Mouse (Mus musculus): Measurements from ENCODE around the gene Vps35l. TPM values are rescaled to one million over a fixed set of nuclear protein-coding genes. Genes with fewer than 3 reads are reported as not detected.

Vps35l gene
- polyA plus RNA-seq, 1 experiment from 2014 or later: 91.0 TPM

GRCm38 (mm10) chr7:118765604-118766003, 25.6 kb downstream of the Vps35l start:
- peaks cover 42% of the 10 kb centered on the region for H3K36me3 ChIP-seq (ENCODE audit: control insufficient read depth, insufficient read depth, low read length)
- peak; percentile 30 for ATAC-seq

GRCm38 (mm10) chr7:118766119-118766833, 26.2 kb downstream of the Vps35l start:
- WGBS: 50% methylated on average over 18 of the region's 18 CpGs
- DNase-seq (ENCODE audit: low spot score) (peak; percentile 95), ATAC-seq (peak; percentile 88)
- Histone ChIP-seq H3K36me3 (ENCODE audit: control insufficient read depth, insufficient read depth, low read length) (peaks cover 36% of the 10 kb centered on the region), H3K27me3 (replicated peaks; ENCODE audit: control insufficient read depth, insufficient read depth, low read length) (no peaks in the 10 kb centered on the region), H3K4me3 (ENCODE audit: low read depth, low read length) (no peak overlapping the region), H3K9me3 (replicated peaks; ENCODE audit: control insufficient read depth, low read length) (no peaks in the 10 kb centered on the region), H3K4me2 (ENCODE audit: low read length) (no peak overlapping the region), H3K27ac (ENCODE audit: low read depth, low read length) (no peak overlapping the region), H3K4me1 (ENCODE audit: control insufficient read depth, insufficient read depth, low read length) (no peaks in the 10 kb centered on the region), H3K9ac (ENCODE audit: low read length) (0 out of 2 replicates have a peak overlapping the region, but pooled peaks have one; percentile 32)

More at GRCm38 (mm10) chr7:118765604-118766003, 25.6 kb downstream of the Vps35l start:
- no peaks in the 10 kb centered on the region for H3K4me1 ChIP-seq (ENCODE audit: control insufficient read depth, insufficient read depth, low read length)
- 78% methylated on average over 8 of the region's 8 CpGs for WGBS
- no peak for DNase-seq (ENCODE audit: low spot score)
- no peak overlapping the region for H3K4me2 ChIP-seq (ENCODE audit: low read length)
- no peak overlapping the region for H3K4me3 ChIP-seq (ENCODE audit: low read depth, low read length)
- no peak overlapping the region for H3K9ac ChIP-seq (ENCODE audit: low read length)
- no peaks in the 10 kb centered on the region for H3K9me3 ChIP-seq (replicated peaks; ENCODE audit: control insufficient read depth, low read length)
- no peaks in the 10 kb centered on the region for H3K27me3 ChIP-seq (replicated peaks; ENCODE audit: control insufficient read depth, insufficient read depth, low read length)
- H3K27ac ChIP-seq (ENCODE audit: low read depth, low read length): peak overlapping the region; percentile 14; the same call in 1 of the 2 replicates

GRCm38 (mm10) chr7:118766834-118767224, 26.8 kb downstream of the Vps35l start:
- H3K9me3 ChIP-seq (replicated peaks; ENCODE audit: control insufficient read depth, low read length): no peaks in the 10 kb centered on the region
- no peak overlapping the region for H3K27ac ChIP-seq (ENCODE audit: low read depth, low read length)
- DNase-seq (ENCODE audit: low spot score): no peak
- ATAC-seq: no peak
- H3K9ac ChIP-seq (ENCODE audit: low read length): 0 out of 2 replicates have a peak overlapping the region, but pooled peaks have one; percentile 32
- no peaks in the 10 kb centered on the region for H3K4me1 ChIP-seq (ENCODE audit: control insufficient read depth, insufficient read depth, low read length)
- WGBS: 91% methylated on average over 5 of the region's 5 CpGs
- H3K4me3 ChIP-seq (ENCODE audit: low read depth, low read length): no peak overlapping the region
- peaks cover 30% of the 10 kb centered on the region for H3K36me3 ChIP-seq (ENCODE audit: control insufficient read depth, insufficient read depth, low read length)
- H3K27me3 ChIP-seq (replicated peaks; ENCODE audit: control insufficient read depth, insufficient read depth, low read length): no peaks in the 10 kb centered on the region
- no peak overlapping the region for H3K4me2 ChIP-seq (ENCODE audit: low read length)

- Histone ChIP-seq H3K9ac (ENCODE audit: low read length) (no peak overlapping the region), H3K36me3 (ENCODE audit: control insufficient read depth, insufficient read depth, low read length) (peaks cover 14% of the 10 kb centered on the region), H3K27ac (ENCODE audit: low read depth, low read length) (no peak overlapping the region), H3K4me1 (ENCODE audit: control insufficient read depth, insufficient read depth, low read length) (no peaks in the 10 kb centered on the region), H3K9me3 (replicated peaks; ENCODE audit: control insufficient read depth, low read length) (no peaks in the 10 kb centered on the region), H3K4me3 (ENCODE audit: low read depth, low read length) (no peak overlapping the region), H3K27me3 (replicated peaks; ENCODE audit: control insufficient read depth, insufficient read depth, low read length) (no peaks in the 10 kb centered on the region), H3K4me2 (ENCODE audit: low read length) (no peak overlapping the region)
- ATAC-seq (no peak), DNase-seq (ENCODE audit: low spot score) (no peak)
- WGBS: 88% methylated on average over 8 of the region's 8 CpGs
Measured at GRCm38 (mm10) chr7:118769208-118769607, 29.2 kb downstream of the Vps35l start.

GRCm38 (mm10) chr7:118769655-118770054, 29.6 kb downstream of the Vps35l start:
- Histone ChIP-seq H3K4me2 (ENCODE audit: low read length) (no peak overlapping the region), H3K27me3 (replicated peaks; ENCODE audit: control insufficient read depth, insufficient read depth, low read length) (no peaks in the 10 kb centered on the region), H3K9ac (ENCODE audit: low read length) (no peak overlapping the region), H3K4me1 (ENCODE audit: control insufficient read depth, insufficient read depth, low read length) (no peaks in the 10 kb centered on the region), H3K27ac (ENCODE audit: low read depth, low read length) (no peak overlapping the region), H3K36me3 (ENCODE audit: control insufficient read depth, insufficient read depth, low read length) (peaks cover 14% of the 10 kb centered on the region), H3K4me3 (ENCODE audit: low read depth, low read length) (no peak overlapping the region), H3K9me3 (replicated peaks; ENCODE audit: control insufficient read depth, low read length) (no peaks in the 10 kb centered on the region)
- 50% methylated on average over 1 of the region's 1 CpGs for WGBS
- no peak for DNase-seq (ENCODE audit: low spot score)
- no peak for ATAC-seq

GRCm38 (mm10) chr7:118773027-118773426, 33.0 kb downstream of the Vps35l start:
- DNase-seq (ENCODE audit: low spot score) (no peak), ATAC-seq (no peak)
- no peak overlapping the region for H3K4me2 ChIP-seq (ENCODE audit: low read length)
- no peak overlapping the region for H3K4me3 ChIP-seq (ENCODE audit: low read depth, low read length)
- H3K9ac ChIP-seq (ENCODE audit: low read length): no peak overlapping the region
- H3K4me1 ChIP-seq (ENCODE audit: control insufficient read depth, insufficient read depth, low read length): no peaks in the 10 kb centered on the region; the same call in 1 of the 2 replicates
- peaks cover 26% of the 10 kb centered on the region for H3K36me3 ChIP-seq (ENCODE audit: control insufficient read depth, insufficient read depth, low read length)
- H3K9me3 ChIP-seq (replicated peaks; ENCODE audit: control insufficient read depth, low read length): no peaks in the 10 kb centered on the region
- no peak overlapping the region for H3K27ac ChIP-seq (ENCODE audit: low read depth, low read length)
- no peaks in the 10 kb centered on the region for H3K27me3 ChIP-seq (replicated peaks; ENCODE audit: control insufficient read depth, insufficient read depth, low read length)
- WGBS: 85% methylated on average over 12 of the region's 12 CpGs

GRCm38 (mm10) chr7:118775991-118776390, 36.0 kb downstream of the Vps35l start:
- Histone ChIP-seq H3K4me3 (ENCODE audit: low read depth, low read length) (no peak overlapping the region), H3K27me3 (replicated peaks; ENCODE audit: control insufficient read depth, insufficient read depth, low read length) (no peaks in the 10 kb centered on the region), H3K9me3 (replicated peaks; ENCODE audit: control insufficient read depth, low read length) (no peaks in the 10 kb centered on the region), H3K4me2 (ENCODE audit: low read length) (no peak overlapping the region), H3K36me3 (ENCODE audit: control insufficient read depth, insufficient read depth, low read length) (peaks cover 46% of the 10 kb centered on the region), H3K27ac (ENCODE audit: low read depth, low read length) (peak overlapping the region; percentile 48), H3K9ac (ENCODE audit: low read length) (no peak overlapping the region), H3K4me1 (ENCODE audit: control insufficient read depth, insufficient read depth, low read length) (no peaks in the 10 kb centered on the region; the same call in 1 of the 2 replicates)
- DNase-seq (ENCODE audit: low spot score) (no peak), ATAC-seq (no peak)
- 65% methylated on average over 7 of the region's 7 CpGs for WGBS

- 76% methylated on average over 9 of the region's 9 CpGs for WGBS
- no peaks in the 10 kb centered on the region for H3K27me3 ChIP-seq (replicated peaks; ENCODE audit: control insufficient read depth, insufficient read depth, low read length)
- H3K36me3 ChIP-seq (ENCODE audit: control insufficient read depth, insufficient read depth, low read length): peaks cover 51% of the 10 kb centered on the region
- no peaks in the 10 kb centered on the region; the same call in 1 of the 2 replicates for H3K4me1 ChIP-seq (ENCODE audit: control insufficient read depth, insufficient read depth, low read length)
- H3K9ac ChIP-seq (ENCODE audit: low read length): no peak overlapping the region
- DNase-seq (ENCODE audit: low spot score): no peak
- no peaks in the 10 kb centered on the region for H3K9me3 ChIP-seq (replicated peaks; ENCODE audit: control insufficient read depth, low read length)
- H3K27ac ChIP-seq (ENCODE audit: low read depth, low read length): no peak overlapping the region
- H3K4me3 ChIP-seq (ENCODE audit: low read depth, low read length): no peak overlapping the region
- ATAC-seq: no peak
- H3K4me2 ChIP-seq (ENCODE audit: low read length): no peak overlapping the region
Measured at GRCm38 (mm10) chr7:118776491-118776890, 36.5 kb downstream of the Vps35l start.
